Mouse (Mus musculus): ENCODE measurements around the gene Cacna1e. TPM values are rescaled to one million over a fixed set of nuclear protein-coding genes. Genes with fewer than 3 reads are reported as not detected.
A peak's percentile ranks its signal among the peaks of the same experiment; 100 is the strongest.

Gene Cacna1e
- 1.5 and 1.7 TPM in 2 replicates for polyA plus RNA-seq (2014; fragmentation: Nextera tagmentation; extraction: Ambion mirVana)

DNA sequence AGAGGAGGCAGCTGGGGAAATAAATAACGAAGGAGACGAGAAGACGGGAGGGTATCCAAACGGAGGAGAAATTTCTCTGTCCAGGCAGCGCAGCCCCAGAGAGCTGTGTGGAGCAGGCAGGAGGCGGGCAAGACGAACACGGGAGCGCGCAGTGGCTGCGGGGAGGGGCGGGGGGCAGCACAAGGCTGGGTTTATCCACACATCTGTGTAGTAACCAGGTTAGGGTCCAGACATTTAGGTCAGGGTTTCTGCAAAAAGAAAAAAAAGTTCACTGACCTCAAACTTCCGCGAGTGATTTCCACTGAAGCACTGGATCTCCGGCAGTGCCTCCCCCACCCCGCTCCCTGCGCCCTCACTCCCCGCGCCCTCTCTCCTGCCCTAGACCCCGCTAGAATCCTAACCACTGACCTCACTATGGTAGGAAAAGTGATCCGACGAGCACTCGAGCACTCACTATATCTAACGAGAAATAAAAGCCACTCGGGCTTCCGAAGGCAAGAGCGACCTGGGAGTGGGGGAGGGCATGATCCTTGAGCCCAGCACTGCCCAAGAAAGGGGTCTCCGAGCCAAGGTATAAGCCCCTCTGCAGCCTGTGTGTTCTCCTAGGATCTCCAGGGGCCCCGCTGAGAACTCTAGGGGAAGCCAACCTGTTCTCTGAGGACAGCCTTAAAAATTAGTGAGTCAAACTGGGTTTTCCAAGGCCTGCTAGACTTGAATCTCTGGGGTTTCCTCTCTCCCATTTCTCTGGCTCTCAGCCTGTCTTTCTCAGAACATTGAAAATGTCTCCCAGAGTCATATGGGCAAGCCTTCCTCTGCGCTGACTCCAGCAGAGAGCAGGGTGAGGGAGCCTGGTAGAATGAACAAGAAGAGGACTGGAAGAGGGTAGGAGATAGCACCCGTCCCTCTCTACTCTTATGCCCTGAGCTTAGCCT lies at the start of gene Cacna1e:
Cacna1e (minus strand) TSS at position 227 of the 932 bp plus-strand sequence.
- H3K4me2 ChIP-seq, result peak within 1 kb of the TSS; percentile 74
- H3K9ac ChIP-seq (ENCODE audit: low read length), result peak within 1 kb of the TSS; percentile 58
- H3K27me3 ChIP-seq (ENCODE audit: control insufficient read depth, insufficient read depth, low read length), result peaks cover 10% of the 10 kb centered on the region
- no peak within 1 kb of the TSS for H3K27ac ChIP-seq (ENCODE audit: low read depth, low read length)
- 4% methylated on average over 31 of the region's 31 CpGs for WGBS
- peak within 1 kb of the TSS; percentile 37 for H3K4me3 ChIP-seq (ENCODE audit: low read depth, low read length)
- ATAC-seq (ENCODE audit: low FRiP score) (peak; percentile 69), DNase-seq (ENCODE audit: low spot score, missing footprints) (peak; percentile 91)
- peaks cover 21% of the 10 kb centered on the region for H3K4me1 ChIP-seq (ENCODE audit: control insufficient read depth, insufficient read depth, low read length)
- no peaks in the 10 kb centered on the region for H3K36me3 ChIP-seq (ENCODE audit: control insufficient read depth, insufficient read depth, low read length)
- no peaks in the 10 kb centered on the region for H3K9me3 ChIP-seq (ENCODE audit: control insufficient read depth, low read length)

DNA sequence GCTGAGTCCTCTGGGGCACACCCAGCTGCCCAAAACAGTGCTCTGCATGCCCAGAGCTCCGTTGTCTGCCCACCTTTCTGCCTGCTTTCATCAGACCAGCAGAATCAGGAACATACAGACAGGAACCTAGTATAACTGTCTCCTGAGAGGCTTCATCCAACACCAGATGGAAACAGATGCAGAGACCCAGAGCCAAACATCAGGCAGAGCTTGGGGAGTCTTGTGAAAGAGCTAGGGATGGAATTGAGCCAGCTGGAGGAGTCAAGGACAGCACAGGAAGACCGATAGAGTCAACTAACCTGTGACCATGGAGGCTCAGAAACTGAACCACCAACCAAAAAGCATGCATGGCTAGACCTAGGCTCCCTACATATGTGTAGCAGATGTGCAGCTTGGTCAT lies 34.1 kb upstream of the Cacna1e start:
- Histone ChIP-seq H3K27me3 (ENCODE audit: control insufficient read depth, insufficient read depth, low read length) (no peaks in the 10 kb centered on the region), H3K4me3 (ENCODE audit: low read depth, low read length) (no peak overlapping the region), H3K4me2 (no peak overlapping the region), H3K9ac (ENCODE audit: low read length) (no peak overlapping the region), H3K9me3 (ENCODE audit: control insufficient read depth, low read length) (no peaks in the 10 kb centered on the region), H3K36me3 (ENCODE audit: control insufficient read depth, insufficient read depth, low read length) (no peaks in the 10 kb centered on the region), H3K4me1 (ENCODE audit: control insufficient read depth, insufficient read depth, low read length) (no peaks in the 10 kb centered on the region), H3K27ac (ENCODE audit: low read depth, low read length) (no peak overlapping the region)
- WGBS, result 86% methylated on average over 2 of the region's 2 CpGs
- no peak for DNase-seq (ENCODE audit: low spot score, missing footprints)
- no peak for ATAC-seq (ENCODE audit: low FRiP score)

GRCm38 (mm10) chr1:154917438-154917837 lies 33.1 kb upstream of the Cacna1e start:
- no peaks in the 10 kb centered on the region for H3K4me1 ChIP-seq (ENCODE audit: control insufficient read depth, insufficient read depth, low read length)
- no peak overlapping the region for H3K27ac ChIP-seq (ENCODE audit: low read depth, low read length)
- DNase-seq (ENCODE audit: low spot score, missing footprints), result no peak
- 86% methylated on average over 6 of the region's 6 CpGs for WGBS
- no peak overlapping the region for H3K4me3 ChIP-seq (ENCODE audit: low read depth, low read length)
- H3K27me3 ChIP-seq (ENCODE audit: control insufficient read depth, insufficient read depth, low read length), result no peaks in the 10 kb centered on the region
- no peaks in the 10 kb centered on the region for H3K9me3 ChIP-seq (ENCODE audit: control insufficient read depth, low read length)
- no peak overlapping the region for H3K9ac ChIP-seq (ENCODE audit: low read length)
- ATAC-seq (ENCODE audit: low FRiP score), result no peak
- no peaks in the 10 kb centered on the region for H3K36me3 ChIP-seq (ENCODE audit: control insufficient read depth, insufficient read depth, low read length)
- no peak overlapping the region for H3K4me2 ChIP-seq

GRCm38 (mm10) chr1:154909554-154909953 lies 25.3 kb upstream of the Cacna1e start:
- H3K27ac ChIP-seq (ENCODE audit: low read depth, low read length), result no peak overlapping the region
- no peaks in the 10 kb centered on the region for H3K9me3 ChIP-seq (ENCODE audit: control insufficient read depth, low read length)
- H3K9ac ChIP-seq (ENCODE audit: low read length), result no peak overlapping the region
- 84% methylated on average over 2 of the region's 2 CpGs for WGBS
- ATAC-seq (ENCODE audit: low FRiP score) (no peak), DNase-seq (ENCODE audit: low spot score, missing footprints) (no peak)
- no peaks in the 10 kb centered on the region for H3K36me3 ChIP-seq (ENCODE audit: control insufficient read depth, insufficient read depth, low read length)
- no peak overlapping the region for H3K4me2 ChIP-seq
- H3K4me1 ChIP-seq (ENCODE audit: control insufficient read depth, insufficient read depth, low read length), result no peaks in the 10 kb centered on the region
- no peak overlapping the region for H3K4me3 ChIP-seq (ENCODE audit: low read depth, low read length)
- H3K27me3 ChIP-seq (ENCODE audit: control insufficient read depth, insufficient read depth, low read length), result no peaks in the 10 kb centered on the region

DNA sequence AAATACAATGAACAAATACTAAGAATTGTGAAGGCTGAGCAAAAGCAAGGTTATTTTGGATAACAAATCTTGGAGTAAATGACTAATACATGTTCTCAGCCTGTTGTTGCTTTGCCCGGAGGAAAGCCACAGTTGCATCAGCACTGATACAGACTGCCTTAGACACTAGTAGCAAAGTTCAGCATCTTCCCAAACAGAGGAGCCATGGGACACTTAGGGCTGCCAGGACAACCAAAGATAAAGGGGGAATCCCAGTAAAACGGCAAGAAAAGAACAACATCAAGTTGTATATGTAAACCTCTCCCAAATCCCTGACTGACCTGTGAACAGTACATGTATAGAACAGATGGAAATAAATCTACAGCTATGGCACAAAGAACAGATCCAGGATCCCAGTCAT lies 13.1 kb upstream of the Cacna1e start:
- no peak for DNase-seq (ENCODE audit: low spot score, missing footprints)
- 90% methylated on average over 2 of the region's 2 CpGs for WGBS

GRCm38 (mm10) chr1:154890244-154890643 lies 5.9 kb upstream of the Cacna1e start:
- no peaks in the 10 kb centered on the region for H3K9me3 ChIP-seq (ENCODE audit: control insufficient read depth, low read length)

More for the DNA sequence above, 13.1 kb upstream of the Cacna1e start:
- no peak overlapping the region for H3K4me3 ChIP-seq (ENCODE audit: low read depth, low read length)
- ATAC-seq (ENCODE audit: low FRiP score), result no peak
- no peaks in the 10 kb centered on the region for H3K4me1 ChIP-seq (ENCODE audit: control insufficient read depth, insufficient read depth, low read length)
- H3K4me2 ChIP-seq, result no peak overlapping the region
- no peaks in the 10 kb centered on the region for H3K27me3 ChIP-seq (ENCODE audit: control insufficient read depth, insufficient read depth, low read length)
- no peaks in the 10 kb centered on the region for H3K9me3 ChIP-seq (ENCODE audit: control insufficient read depth, low read length)
- H3K36me3 ChIP-seq (ENCODE audit: control insufficient read depth, insufficient read depth, low read length), result no peaks in the 10 kb centered on the region
- no peak overlapping the region for H3K27ac ChIP-seq (ENCODE audit: low read depth, low read length)
- H3K9ac ChIP-seq (ENCODE audit: low read length), result no peak overlapping the region

DNA sequence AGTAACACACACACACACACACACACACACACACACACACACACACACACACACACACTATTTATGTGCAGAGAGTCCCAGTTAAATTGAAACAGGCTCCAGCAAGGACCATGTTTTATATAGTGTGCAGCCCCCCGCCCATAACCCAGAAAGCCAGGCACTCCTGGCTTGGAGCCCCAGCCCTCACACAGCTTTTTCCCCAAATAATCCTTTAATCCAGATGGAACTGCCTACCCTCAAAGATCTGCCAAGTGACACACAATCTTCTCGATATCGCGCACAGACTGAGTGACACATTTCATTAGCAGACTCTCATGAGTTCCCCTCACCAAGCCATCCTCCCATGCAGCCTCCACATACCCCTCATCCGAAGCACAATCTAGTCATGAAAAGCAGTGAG lies 4.2 kb upstream of the Cacna1e start:
- peaks cover 21% of the 10 kb centered on the region for H3K4me1 ChIP-seq (ENCODE audit: control insufficient read depth, insufficient read depth, low read length)
- H3K27ac ChIP-seq (ENCODE audit: low read depth, low read length), result no peak overlapping the region
- no peak overlapping the region for H3K4me2 ChIP-seq
- 70% methylated on average over 5 of the region's 5 CpGs for WGBS
- no peak overlapping the region for H3K9ac ChIP-seq (ENCODE audit: low read length)
- no peak for ATAC-seq (ENCODE audit: low FRiP score)
- no peak overlapping the region for H3K4me3 ChIP-seq (ENCODE audit: low read depth, low read length)
- no peak for DNase-seq (ENCODE audit: low spot score, missing footprints)
- no peaks in the 10 kb centered on the region for H3K36me3 ChIP-seq (ENCODE audit: control insufficient read depth, insufficient read depth, low read length)
- H3K9me3 ChIP-seq (ENCODE audit: control insufficient read depth, low read length), result no peaks in the 10 kb centered on the region
- peaks cover 3% of the 10 kb centered on the region for H3K27me3 ChIP-seq (ENCODE audit: control insufficient read depth, insufficient read depth, low read length)

More at GRCm38 (mm10) chr1:154890244-154890643, 5.9 kb upstream of the Cacna1e start:
- Histone ChIP-seq H3K27ac (ENCODE audit: low read depth, low read length) (no peak overlapping the region), H3K4me2 (no peak overlapping the region), H3K27me3 (ENCODE audit: control insufficient read depth, insufficient read depth, low read length) (no peaks in the 10 kb centered on the region), H3K9ac (ENCODE audit: low read length) (no peak overlapping the region), H3K4me3 (ENCODE audit: low read depth, low read length) (no peak overlapping the region), H3K36me3 (ENCODE audit: control insufficient read depth, insufficient read depth, low read length) (no peaks in the 10 kb centered on the region), H3K4me1 (ENCODE audit: control insufficient read depth, insufficient read depth, low read length) (peaks cover 12% of the 10 kb centered on the region)
- DNase-seq (ENCODE audit: low spot score, missing footprints) (no peak), ATAC-seq (ENCODE audit: low FRiP score) (no peak)
- 64% methylated on average over 5 of the region's 5 CpGs for WGBS

- H3K27me3 ChIP-seq (ENCODE audit: control insufficient read depth, insufficient read depth, low read length), result peaks cover 8% of the 10 kb centered on the region
- ATAC-seq (ENCODE audit: low FRiP score) (no peak), DNase-seq (ENCODE audit: low spot score, missing footprints) (no peak)
- no peaks in the 10 kb centered on the region for H3K36me3 ChIP-seq (ENCODE audit: control insufficient read depth, insufficient read depth, low read length)
- peaks cover 21% of the 10 kb centered on the region for H3K4me1 ChIP-seq (ENCODE audit: control insufficient read depth, insufficient read depth, low read length)
- H3K9ac ChIP-seq (ENCODE audit: low read length), result no peak overlapping the region
- no peaks in the 10 kb centered on the region for H3K9me3 ChIP-seq (ENCODE audit: control insufficient read depth, low read length)
- no peak overlapping the region for H3K27ac ChIP-seq (ENCODE audit: low read depth, low read length)
- H3K4me3 ChIP-seq (ENCODE audit: low read depth, low read length), result no peak overlapping the region
- WGBS, result 74% methylated on average over 5 of the region's 5 CpGs
- no peak overlapping the region for H3K4me2 ChIP-seq
These were observed 3.7 kb upstream of the Cacna1e start for GRCm38 (mm10) chr1:154888018-154888417.

DNA sequence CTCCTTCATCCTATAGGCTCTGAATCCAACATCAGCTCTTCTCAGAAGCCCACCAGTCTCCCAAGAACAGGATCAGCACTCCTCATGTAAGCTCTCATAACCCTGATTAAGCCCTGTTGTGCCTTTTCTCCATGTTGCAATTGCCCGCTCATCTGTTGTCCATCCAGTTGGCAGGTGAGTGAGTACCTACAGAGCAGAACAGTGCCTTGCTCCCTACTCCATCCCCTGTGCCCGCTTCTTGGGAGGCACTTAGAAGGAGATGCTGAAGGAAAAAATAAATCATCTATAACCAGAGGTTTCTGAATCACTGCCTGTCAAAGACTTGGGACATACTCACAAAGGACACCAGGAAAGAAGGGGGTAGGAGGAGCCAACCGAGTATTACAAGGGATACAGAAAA lies 3.2 kb upstream of the Cacna1e start:
- H3K4me1 ChIP-seq (ENCODE audit: control insufficient read depth, insufficient read depth, low read length), result peaks cover 21% of the 10 kb centered on the region
- WGBS, result 72% methylated on average over 3 of the region's 3 CpGs

More for the DNA sequence above, 3.2 kb upstream of the Cacna1e start:
- H3K9ac ChIP-seq (ENCODE audit: low read length), result no peak overlapping the region
- H3K36me3 ChIP-seq (ENCODE audit: control insufficient read depth, insufficient read depth, low read length), result no peaks in the 10 kb centered on the region
- no peak overlapping the region for H3K4me2 ChIP-seq
- no peaks in the 10 kb centered on the region for H3K9me3 ChIP-seq (ENCODE audit: control insufficient read depth, low read length)
- DNase-seq (ENCODE audit: low spot score, missing footprints) (peak; percentile 74), ATAC-seq (ENCODE audit: low FRiP score) (no peak)
- no peak overlapping the region for H3K27ac ChIP-seq (ENCODE audit: low read depth, low read length)
- no peak overlapping the region for H3K4me3 ChIP-seq (ENCODE audit: low read depth, low read length)
- peaks cover 10% of the 10 kb centered on the region for H3K27me3 ChIP-seq (ENCODE audit: control insufficient read depth, insufficient read depth, low read length)
